Mouse (Mus musculus): ENCODE results near the gene Rsbn1.

- TF ChIP-seq POLR2A (IDR thresholded peaks at IDR 0.05; ENCODE audit: borderline replicate concordance, extremely low read depth, insufficient read depth, insufficient read length, poor library complexity, severe bottlenecking), result no peak
- no peak for TF ChIP-seq CTCF (IDR thresholded peaks at IDR 0.05; ENCODE audit: borderline replicate concordance, extremely low read depth, insufficient read depth, insufficient read length)
Observed at GRCm38 (mm10) chr3:103960622-103961021, 46.7 kb downstream of the Rsbn1 start.
